Mouse (Mus musculus) liver, embryonic 12.5 days (tissue): Measurements from ENCODE around the gene Cldn15. TPM values are rescaled to one million over a fixed set of nuclear protein-coding genes. Genes with fewer than 3 reads are reported as not detected.
"Not testable (repeated sequence)": the region's sequence is repeated elsewhere in the genome, so short reads cannot be mapped to it uniquely, and the experiment has no call there.

Experiments
- ATAC-seq: fragments of 200-750 bp; cut with Nextera tagmentation; 2 replicates; pipeline ENCODE4 v1.8.0; 2017; ENCODE audit warnings: moderate number of reproducible peaks, mild to moderate bottlenecking, moderate library complexity
- H3K27ac ChIP-seq: fragments of 300-500 bp; sonication (generic); 2 replicates; pipeline ENCODE4 v1.5.1; 2016; ENCODE audit warnings: mild to moderate bottlenecking
- H3K27me3 ChIP-seq: fragments of 300-500 bp; sonication (generic); replicated peaks from 2 replicates; pipeline ENCODE4 v1.6.1; 2016; ENCODE audit warnings: mild to moderate bottlenecking, moderate library complexity
- H3K36me3 ChIP-seq: fragments of 300-500 bp; sonication (generic); 2 replicates; pipeline ENCODE4 v1.6.1; 2016; ENCODE audit warnings: mild to moderate bottlenecking, moderate library complexity
- H3K4me1 ChIP-seq: fragments of 300-500 bp; sonication (generic); 2 replicates; pipeline ENCODE4 v1.6.1; 2016
- H3K4me2 ChIP-seq: fragments of 300-500 bp; sonication (generic); 2 replicates; pipeline ENCODE4 v1.6.1; 2016; ENCODE audit warnings: mild to moderate bottlenecking, moderate library complexity
- H3K4me3 ChIP-seq: fragments of 300-500 bp; sonication (generic); 2 replicates; pipeline ENCODE4 v1.5.1; 2016; ENCODE audit warnings: mild to moderate bottlenecking, moderate library complexity
- H3K9ac ChIP-seq: fragments of 300-500 bp; sonication (generic); 2 replicates; pipeline ENCODE4 v1.6.1; 2016; ENCODE audit warnings: mild to moderate bottlenecking, moderate library complexity
- H3K9me3 ChIP-seq: fragments of 300-500 bp; sonication (generic); replicated peaks from 2 replicates; pipeline ENCODE4 v1.6.1; 2016; ENCODE audit warnings: mild to moderate bottlenecking, moderate library complexity
- WGBS: fragments of 180-500 bp; shearing (Covaris S2); methylation state at CpG from one replicate; pipeline ENCODE4 v1.1.7; 2016; ENCODE audit not compliant: insufficient replicate concordance; 5-methylcytosine and 5-hydroxymethylcytosine counted together
- polyA plus RNA-seq: library from polyadenylated mRNA; unstranded; fragments of >200 nt; fragmentation: Nextera tagmentation; extraction: Ambion mirVana; gene quantifications from 2 replicates; pipeline ENCODE4 v1.2.1, GENCODE M21; 2016

Gene Cldn15
- polyA plus RNA-seq, 1 experiment from 2014 or later: 2.2 TPM

GRCm38 (mm10) chr5:136935905-136936695 is 30.3 kb upstream of the Cldn15 start:
- no peak for ATAC-seq

GRCm38 (mm10) chr5:136936750-136937149 is 29.7 kb upstream of the Cldn15 start:
- ATAC-seq: no peak
- Histone ChIP-seq H3K36me3 (no peaks in the 10 kb centered on the region), H3K4me3 (no peak overlapping the region), H3K27ac (no peak overlapping the region), H3K27me3 (no peaks in the 10 kb centered on the region), H3K4me2 (no peak overlapping the region), H3K4me1 (no peaks in the 10 kb centered on the region), H3K9me3 (no peaks in the 10 kb centered on the region), H3K9ac (no peak overlapping the region)
- 76% methylated on average over 6 of the region's 6 CpGs for WGBS

More at GRCm38 (mm10) chr5:136935905-136936695, 30.3 kb upstream of the Cldn15 start:
- Histone ChIP-seq H3K4me3 (no peak overlapping the region), H3K27ac (no peak overlapping the region), H3K36me3 (no peaks in the 10 kb centered on the region), H3K4me1 (no peaks in the 10 kb centered on the region), H3K27me3 (no peaks in the 10 kb centered on the region), H3K4me2 (no peak overlapping the region), H3K9me3 (no peaks in the 10 kb centered on the region), H3K9ac (0 out of 2 replicates have a peak overlapping the region, but pooled peaks have one; percentile 9)
- WGBS: 54% methylated on average over 7 of the region's 7 CpGs

- Histone ChIP-seq H3K4me1 (no peaks in the 10 kb centered on the region), H3K4me3 (no peak overlapping the region), H3K36me3 (no peaks in the 10 kb centered on the region), H3K9ac (no peak overlapping the region), H3K4me2 (no peak overlapping the region), H3K27ac (no peak overlapping the region), H3K27me3 (no peaks in the 10 kb centered on the region), H3K9me3 (no peaks in the 10 kb centered on the region)
- no peak for ATAC-seq
- 67% methylated on average over 5 of the region's 5 CpGs for WGBS
Measured at GRCm38 (mm10) chr5:136937621-136938020, 28.8 kb upstream of the Cldn15 start.

- H3K27me3 ChIP-seq: no peaks in the 10 kb centered on the region
- H3K4me3 ChIP-seq: no peak overlapping the region
- 55% methylated on average over 7 of the region's 7 CpGs for WGBS
- H3K27ac ChIP-seq: no peak overlapping the region
- H3K4me1 ChIP-seq: no peaks in the 10 kb centered on the region
- no peak overlapping the region for H3K4me2 ChIP-seq
- H3K9ac ChIP-seq: no peak overlapping the region
- no peak for ATAC-seq
- no peaks in the 10 kb centered on the region for H3K36me3 ChIP-seq
- no peaks in the 10 kb centered on the region for H3K9me3 ChIP-seq
Measured at GRCm38 (mm10) chr5:136939284-136939683, 27.1 kb upstream of the Cldn15 start.

- H3K27ac ChIP-seq, H3K4me3 ChIP-seq, H3K4me2 ChIP-seq, H3K4me1 ChIP-seq, H3K27me3 ChIP-seq, H3K9me3 ChIP-seq, ATAC-seq, H3K9ac ChIP-seq, H3K36me3 ChIP-seq: not testable (repeated sequence)
- 70% methylated on average over 6 of the region's 6 CpGs for WGBS
Measured at GRCm38 (mm10) chr5:136940029-136940428, 26.4 kb upstream of the Cldn15 start.

GRCm38 (mm10) chr5:136940845-136941560 is 25.4 kb upstream of the Cldn15 start:
- 73% methylated on average over 12 of the region's 12 CpGs for WGBS
- Histone ChIP-seq H3K9ac (no peak overlapping the region), H3K4me3 (no peak overlapping the region)

GRCm38 (mm10) chr5:136942781-136943180 is 23.6 kb upstream of the Cldn15 start:
- no peak for ATAC-seq
- Histone ChIP-seq H3K4me2 (no peak overlapping the region), H3K9me3 (no peaks in the 10 kb centered on the region), H3K36me3 (no peaks in the 10 kb centered on the region), H3K4me1 (no peaks in the 10 kb centered on the region), H3K4me3 (no peak overlapping the region), H3K27ac (no peak overlapping the region), H3K27me3 (no peaks in the 10 kb centered on the region), H3K9ac (no peak overlapping the region)
- 64% methylated on average over 3 of the region's 3 CpGs for WGBS

More at GRCm38 (mm10) chr5:136940845-136941560, 25.4 kb upstream of the Cldn15 start:
- no peaks in the 10 kb centered on the region for H3K4me1 ChIP-seq
- no peaks in the 10 kb centered on the region for H3K27me3 ChIP-seq
- no peaks in the 10 kb centered on the region for H3K36me3 ChIP-seq
- H3K9me3 ChIP-seq: no peaks in the 10 kb centered on the region
- no peak overlapping the region for H3K4me2 ChIP-seq
- no peak for ATAC-seq
- H3K27ac ChIP-seq: no peak overlapping the region

GRCm38 (mm10) chr5:136943382-136943781 is 23.0 kb upstream of the Cldn15 start:
- H3K9ac ChIP-seq: no peak overlapping the region
- H3K4me3 ChIP-seq: no peak overlapping the region
- H3K27me3 ChIP-seq: no peaks in the 10 kb centered on the region
- no peaks in the 10 kb centered on the region for H3K9me3 ChIP-seq
- no peak overlapping the region for H3K4me2 ChIP-seq
- ATAC-seq: no peak
- H3K36me3 ChIP-seq: no peaks in the 10 kb centered on the region
- 57% methylated on average over 2 of the region's 2 CpGs for WGBS
- H3K27ac ChIP-seq: no peak overlapping the region
- no peaks in the 10 kb centered on the region for H3K4me1 ChIP-seq

- Histone ChIP-seq H3K27me3 (no peaks in the 10 kb centered on the region), H3K4me3 (no peak overlapping the region), H3K36me3 (no peaks in the 10 kb centered on the region), H3K9me3 (no peaks in the 10 kb centered on the region), H3K4me1 (no peaks in the 10 kb centered on the region), H3K4me2 (no peak overlapping the region), H3K27ac (no peak overlapping the region), H3K9ac (no peak overlapping the region)
- no peak for ATAC-seq
- WGBS: 69% methylated on average over 12 of the region's 12 CpGs
Measured at GRCm38 (mm10) chr5:136945084-136945483, 21.3 kb upstream of the Cldn15 start.

GRCm38 (mm10) chr5:136947874-136948273 is 18.5 kb upstream of the Cldn15 start:
- peaks cover 10% of the 10 kb centered on the region for H3K4me1 ChIP-seq
- no peaks in the 10 kb centered on the region; the same call in 1 of the 2 replicates for H3K27me3 ChIP-seq
- no peak overlapping the region for H3K4me3 ChIP-seq
- no peak overlapping the region for H3K4me2 ChIP-seq
- H3K36me3 ChIP-seq: no peaks in the 10 kb centered on the region
- H3K9me3 ChIP-seq: no peaks in the 10 kb centered on the region
- no peak overlapping the region for H3K9ac ChIP-seq
- no peak for ATAC-seq
- H3K27ac ChIP-seq: no peak overlapping the region

- ATAC-seq, H3K27me3 ChIP-seq, H3K27ac ChIP-seq, H3K4me2 ChIP-seq, H3K4me3 ChIP-seq, H3K36me3 ChIP-seq, H3K9me3 ChIP-seq, H3K9ac ChIP-seq: not testable (repeated sequence)
- 65% methylated on average over 14 of the region's 14 CpGs for WGBS
- peaks cover 27% of the 10 kb centered on the region for H3K4me1 ChIP-seq
Measured at GRCm38 (mm10) chr5:136949551-136950336, 16.7 kb upstream of the Cldn15 start.

- Histone ChIP-seq H3K36me3 (no peaks in the 10 kb centered on the region), H3K4me1 (peaks cover 33% of the 10 kb centered on the region), H3K4me3 (no peak overlapping the region), H3K27me3 (no peaks in the 10 kb centered on the region; the same call in 1 of the 2 replicates), H3K9me3 (no peaks in the 10 kb centered on the region), H3K27ac (no peak overlapping the region), H3K9ac (no peak overlapping the region), H3K4me2 (no peak overlapping the region)
- no peak for ATAC-seq
- WGBS: 75% methylated on average over 6 of the region's 6 CpGs
Measured at GRCm38 (mm10) chr5:136950521-136950920, 15.9 kb upstream of the Cldn15 start.
